Mouse (Mus musculus): ENCODE data around the gene Fam107b. TPM values are rescaled to one million over a fixed set of nuclear protein-coding genes. Genes with fewer than 3 reads are reported as not detected.

The Fam107b gene
- polyA plus RNA-seq, 1 experiment: 0.32 TPM

GRCm38 (mm10) chr2:3752893-3753292 lies 182.6 kb downstream of the Fam107b start:
- TF ChIP-seq GATA1 (IDR thresholded peaks at IDR 0.05; ENCODE audit: low read length): no peak

DNA sequence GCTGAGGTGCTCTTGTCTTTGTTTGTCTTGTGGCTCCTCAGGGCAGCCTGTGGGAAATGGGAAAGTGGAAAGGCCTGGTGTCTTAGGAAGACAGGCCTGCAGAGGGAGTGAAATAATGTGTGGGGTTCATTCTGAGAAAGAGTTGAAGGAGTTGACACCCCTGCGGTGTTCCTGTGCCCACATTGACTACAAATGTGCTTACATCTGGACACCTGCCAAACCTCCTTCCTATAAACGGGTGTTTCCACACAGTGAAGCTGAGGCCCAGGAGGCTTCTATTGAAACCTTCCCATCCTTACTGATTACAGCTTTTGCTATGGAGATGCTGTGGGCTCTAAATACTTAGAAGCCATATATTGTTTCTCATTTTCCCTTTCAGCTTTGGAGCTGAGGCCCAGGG lies 183.5 kb downstream of the Fam107b start:
- TF ChIP-seq GATA1 (IDR thresholded peaks at IDR 0.05; ENCODE audit: low read length): no peak

- no peak for TF ChIP-seq GATA1 (IDR thresholded peaks at IDR 0.05; ENCODE audit: low read length)
Observed at GRCm38 (mm10) chr2:3755936-3756335, 185.6 kb downstream of the Fam107b start.

GRCm38 (mm10) chr2:3758406-3758805 lies 188.1 kb downstream of the Fam107b start:
- no peak for TF ChIP-seq GATA1 (IDR thresholded peaks at IDR 0.05; ENCODE audit: low read length)

- no peak for TF ChIP-seq GATA1 (IDR thresholded peaks at IDR 0.05; ENCODE audit: low read length)
Observed at GRCm38 (mm10) chr2:3760234-3760836, 190.0 kb downstream of the Fam107b start.

DNA sequence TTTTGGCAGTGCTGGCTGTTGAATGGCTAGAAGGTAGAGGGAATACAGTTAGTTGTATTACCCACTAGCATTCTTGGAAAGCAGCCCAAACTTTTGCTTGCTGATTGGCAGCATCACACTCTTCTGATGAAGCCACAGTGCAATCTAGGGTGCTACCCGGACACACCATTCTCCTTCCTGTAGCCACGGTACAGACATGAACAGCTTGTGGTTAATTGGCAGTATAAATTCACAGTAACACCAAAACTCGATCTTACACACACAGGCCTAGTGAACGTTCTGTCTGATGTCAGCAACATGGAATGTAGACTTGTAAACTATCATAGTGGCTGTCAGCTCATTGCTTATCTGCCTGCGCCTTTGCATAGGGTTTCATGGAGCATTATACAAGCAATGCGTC lies 193.8 kb downstream of the Fam107b start:
- TF ChIP-seq GATA1 (IDR thresholded peaks at IDR 0.05; ENCODE audit: low read length): no peak

GRCm38 (mm10) chr2:3765957-3766783 lies 195.9 kb downstream of the Fam107b start:
- TF ChIP-seq GATA1 (IDR thresholded peaks at IDR 0.05; ENCODE audit: low read length): no peak

DNA sequence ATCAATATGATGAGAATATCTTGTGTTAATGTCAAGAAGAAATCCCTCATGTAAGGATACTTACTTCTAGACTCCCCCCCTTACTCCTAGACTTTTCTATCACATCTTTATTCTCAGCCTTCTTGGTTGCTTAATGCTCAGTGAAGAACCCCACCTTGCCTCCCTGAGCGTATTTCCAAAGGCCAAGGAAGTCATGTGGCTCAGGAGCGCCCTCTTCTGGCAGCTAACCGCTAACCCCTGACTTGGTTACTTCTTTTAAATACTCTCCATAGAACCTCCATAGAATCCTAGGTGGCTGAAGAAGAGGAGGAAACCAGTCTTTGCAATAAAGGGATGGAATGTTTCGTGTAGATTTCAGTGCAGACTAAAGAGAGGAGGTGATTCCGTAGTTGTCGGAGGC lies 199.0 kb downstream of the Fam107b start:
- no peak for TF ChIP-seq GATA1 (IDR thresholded peaks at IDR 0.05; ENCODE audit: low read length)

DNA sequence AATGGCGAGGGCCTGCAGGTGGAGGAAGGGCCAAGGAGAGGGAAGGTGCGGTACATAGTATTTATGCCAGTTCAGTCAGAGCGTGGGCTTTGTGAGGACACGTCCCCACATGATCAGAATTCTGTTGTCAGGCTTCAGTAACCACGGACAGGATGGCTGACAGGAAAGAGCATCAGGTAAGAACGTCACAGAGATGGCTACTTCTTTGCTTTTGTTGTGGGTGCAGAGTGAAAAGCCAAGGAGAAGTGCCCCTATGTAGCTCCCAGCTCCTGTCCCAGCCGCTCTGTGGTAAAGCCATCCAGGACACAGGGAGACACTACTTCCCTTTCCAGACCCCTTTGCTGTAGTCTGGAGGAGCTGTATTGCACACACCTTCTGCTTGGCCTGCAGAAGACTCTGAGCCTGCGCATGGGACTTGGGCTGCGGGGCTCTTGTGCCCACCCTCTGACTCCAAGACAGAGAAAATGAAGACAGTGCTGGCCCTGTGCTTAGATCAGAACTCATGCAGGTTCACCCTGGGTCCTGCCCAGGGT lies 199.6 kb downstream of the Fam107b start:
- TF ChIP-seq GATA1 (IDR thresholded peaks at IDR 0.05; ENCODE audit: low read length): no peak

GRCm38 (mm10) chr2:3770383-3770782 lies 200.1 kb downstream of the Fam107b start:
- no peak for TF ChIP-seq GATA1 (IDR thresholded peaks at IDR 0.05; ENCODE audit: low read length)

DNA sequence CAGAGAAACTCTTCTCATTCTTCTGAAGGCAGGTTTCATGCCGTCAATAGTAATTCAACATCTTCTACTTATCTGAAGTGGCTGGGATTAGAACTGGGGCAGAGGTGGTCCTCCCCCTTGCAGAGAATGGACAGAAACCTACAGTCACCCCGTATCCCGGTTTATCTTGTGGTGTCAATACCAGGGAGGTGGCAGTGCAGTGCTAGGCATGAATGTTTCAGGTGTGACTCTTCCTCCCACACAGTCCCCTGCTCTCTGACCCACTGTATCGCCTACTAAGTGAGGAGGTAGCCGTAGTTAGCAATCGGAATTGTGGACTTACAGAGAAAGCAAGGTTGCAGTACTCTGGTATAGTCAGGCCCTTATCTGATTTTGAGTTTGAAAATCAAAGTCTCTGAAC lies 201.2 kb downstream of the Fam107b start:
- no peak for TF ChIP-seq GATA1 (IDR thresholded peaks at IDR 0.05; ENCODE audit: low read length)

DNA sequence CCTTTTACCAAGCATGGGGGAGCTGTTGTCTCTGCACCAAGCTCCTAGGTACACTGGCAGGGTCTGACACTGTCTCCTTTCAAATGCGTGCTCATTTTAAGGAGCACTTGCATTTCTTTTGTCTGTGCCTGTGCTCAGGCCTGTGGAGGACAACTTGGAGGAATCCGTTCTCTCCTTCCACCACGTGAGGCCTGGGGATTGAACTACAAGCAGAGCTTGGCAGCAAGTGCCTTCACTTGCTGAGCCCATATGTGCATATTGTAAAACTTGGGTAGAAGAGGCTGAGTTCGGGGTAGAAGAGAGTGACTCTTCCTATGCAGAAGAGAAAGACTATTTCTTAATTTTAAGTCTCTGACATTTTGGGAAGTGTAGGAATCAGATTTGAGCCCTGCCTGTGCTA lies 202.8 kb downstream of the Fam107b start:
- no peak for TF ChIP-seq GATA1 (IDR thresholded peaks at IDR 0.05; ENCODE audit: low read length)

DNA sequence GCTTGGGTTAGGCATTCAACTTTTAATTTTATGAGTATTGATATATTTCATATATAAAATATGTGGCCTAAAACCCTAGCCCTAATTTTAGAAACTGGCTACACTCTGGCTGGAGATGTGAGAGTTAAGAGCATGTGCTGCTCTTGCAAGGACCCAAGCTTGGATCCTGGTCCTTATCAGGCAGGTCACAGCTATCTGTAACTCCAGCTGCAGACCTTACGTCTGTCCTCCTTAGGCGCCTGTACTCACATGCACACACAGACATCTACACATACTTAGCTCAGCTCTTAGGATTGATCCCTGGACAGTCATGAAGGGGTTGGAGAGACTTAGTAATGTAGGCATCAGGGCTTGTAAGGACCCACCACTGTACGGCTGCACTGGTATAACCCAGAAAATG lies 205.3 kb downstream of the Fam107b start:
- no peak for TF ChIP-seq GATA1 (IDR thresholded peaks at IDR 0.05; ENCODE audit: low read length)

DNA sequence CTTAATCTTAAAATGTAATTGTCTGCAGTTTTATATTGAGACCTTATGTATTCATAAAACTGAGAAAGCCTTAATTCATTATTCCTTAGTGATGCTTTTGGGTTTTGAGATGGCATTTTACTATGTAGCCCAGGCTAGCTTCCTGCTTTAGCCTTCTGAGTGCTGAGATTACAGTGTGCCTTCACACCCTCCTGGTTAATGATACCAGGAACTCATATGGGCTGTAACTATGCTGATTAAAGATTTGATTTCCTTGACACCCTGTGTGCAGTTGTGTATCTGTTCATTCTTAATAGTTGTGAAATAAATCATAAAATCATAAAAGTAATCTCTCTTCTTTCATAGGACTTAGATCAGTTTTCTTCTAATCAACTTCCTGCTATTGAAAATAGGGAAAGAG lies 205.8 kb downstream of the Fam107b start:
- no peak for TF ChIP-seq GATA1 (IDR thresholded peaks at IDR 0.05; ENCODE audit: low read length)

- no peak for TF ChIP-seq GATA1 (IDR thresholded peaks at IDR 0.05; ENCODE audit: low read length)
Observed at GRCm38 (mm10) chr2:3777696-3778095, 207.4 kb downstream of the Fam107b start.

DNA sequence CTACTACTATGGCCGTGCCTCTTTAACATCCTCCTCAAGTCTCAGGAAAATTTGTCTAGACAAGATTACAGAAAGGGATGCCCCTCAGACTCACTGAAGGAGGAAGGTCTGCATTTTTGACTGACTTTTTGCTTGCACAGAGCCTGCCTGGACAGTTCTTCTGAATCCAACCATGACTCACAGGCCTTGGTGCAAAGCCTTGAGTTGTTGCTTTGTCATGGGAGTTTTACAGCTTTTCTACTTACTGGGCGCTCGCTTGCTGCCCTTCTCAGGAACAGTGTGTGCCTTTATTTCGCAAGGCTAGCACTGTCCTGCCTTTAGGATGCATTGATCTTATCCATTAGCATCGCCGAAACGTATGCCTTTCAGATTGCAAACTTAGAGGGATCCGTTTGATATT lies 215.3 kb downstream of the Fam107b start:
- no peak for TF ChIP-seq GATA1 (IDR thresholded peaks at IDR 0.05; ENCODE audit: low read length)

Measured in G1E-ER4 (cell line).